Comparison of ENCODE assay signal across 11 mouse cellular contexts in genomic region chr10:81452947-81453288, GRCm38 (mm10). TPM values are rescaled to one million over a fixed set of nuclear protein-coding genes. Genes with fewer than 3 reads are reported as not detected.
DNase-seq lines count a peak whose midpoint lies in the region; ATAC-seq and TF ChIP-seq lines count a peak whose summit lies in the region.
"Had no signal": no experiment of that assay in that cellular context is flagged by ENCODE, and none has a peak within 500 bp of the region (broad histone marks: within the 10 kb centered on the region; RNA-seq: fewer than 3 reads in every experiment).

No protein-coding gene starts in this region.

- no peak overlapping the region for H3K9ac ChIP-seq in stomach, postnatal 0 days (ENCODE audit: low read length)
- H3K9ac ChIP-seq in intestine, embryonic 16.5 days (ENCODE audit: low read depth, low read length) = no peak overlapping the region
- H3K9ac ChIP-seq: forebrain, embryonic 15.5 days; liver, embryonic 13.5 days had no signal

- intact Hi-C loops in left cerebral cortex, postnatal 14 days (cut with DNase I) = loop anchor here (5.0 kb wide), 1 partner anchor 166 kb away; no protein-coding TSS in a partner anchor
- intact Hi-C loops in left cerebral cortex, postnatal 36 days (cut with DNase I) = loop anchor here (10.0 kb wide), 1 partner anchor 258 kb away; no protein-coding TSS in a partner anchor

- H3K27me3 ChIP-seq in stomach, postnatal 0 days (ENCODE audit: control insufficient read depth, insufficient read depth, low read length) = peaks cover 5% of the 10 kb centered on the region; the same call in 1 of the 2 replicates
- peaks cover 63% of the 10 kb centered on the region for H3K27me3 ChIP-seq in intestine, embryonic 16.5 days (replicated peaks; ENCODE audit: control insufficient read depth, insufficient read depth, low read length)

- TF ChIP-seq EP300 in stomach, postnatal 0 days (optimal IDR thresholded peaks at IDR 0.05) = no peak

- WGBS in stomach, postnatal 0 days = 3% methylated on average over 14 of the region's 14 CpGs
- 3% methylated on average over 14 of the region's 14 CpGs for WGBS in intestine, embryonic 16.5 days

- TF ChIP-seq CTCF in stomach, postnatal 0 days (IDR thresholded peaks at IDR 0.05; ENCODE audit: low read depth) = no peak

- no peak overlapping the region for H3K4me3 ChIP-seq in stomach, postnatal 0 days (ENCODE audit: low read depth, low read length)
- H3K4me3 ChIP-seq in intestine, embryonic 16.5 days (ENCODE audit: low read length) = no peak overlapping the region
- H3K4me3 ChIP-seq: forebrain, embryonic 15.5 days; liver, embryonic 13.5 days had no signal

- peak; percentile 28 to 37 for DNase-seq in adrenal gland, postnatal 36 days
- no peak for DNase-seq in adrenal gland, postnatal 25 days
- DNase-seq in left cerebral cortex, postnatal 14 days (ENCODE audit: low spot score in 2 of 2) = peak; percentile 5 to 7
- no peak for DNase-seq in left cerebral cortex, postnatal 36 days (ENCODE audit: low spot score in 2 of 2)
- DNase-seq in right cerebral cortex, postnatal 10 days (ENCODE audit: low spot score in 2 of 2) = peak; percentile 23 to 26
- DNase-seq in right cerebral cortex, postnatal 36 days (ENCODE audit: low spot score in 2 of 2) = no peak
- DNase-seq in stomach, postnatal 0 days (ENCODE audit: low spot score) = peak; percentile 21
- DNase-seq: liver, embryonic 13.5 days had no signal

- no peak overlapping the region for H3K4me2 ChIP-seq in stomach, postnatal 0 days (replicated peaks; ENCODE audit: low read depth)
- no peak overlapping the region for H3K4me2 ChIP-seq in intestine, embryonic 16.5 days (ENCODE audit: low read depth, low read length)
- H3K4me2 ChIP-seq: forebrain, embryonic 15.5 days; liver, embryonic 13.5 days had no signal

- no peaks in the 10 kb centered on the region for H3K4me1 ChIP-seq in stomach, postnatal 0 days (replicated peaks; ENCODE audit: control insufficient read depth, insufficient read depth)
- 0 out of 2 replicates have a peak, but pooled peaks cover 2% of the 10 kb centered on the region for H3K4me1 ChIP-seq in intestine, embryonic 16.5 days (ENCODE audit: control insufficient read depth, insufficient read depth, low read length)
- H3K4me1 ChIP-seq: forebrain, embryonic 15.5 days had no signal

- no peaks in the 10 kb centered on the region for H3K36me3 ChIP-seq in stomach, postnatal 0 days (ENCODE audit: control insufficient read depth, insufficient read depth, low read length)
- H3K36me3 ChIP-seq in intestine, embryonic 16.5 days (ENCODE audit: control insufficient read depth, insufficient read depth, low read length) = no peaks in the 10 kb centered on the region
- H3K36me3 ChIP-seq: forebrain, embryonic 15.5 days; liver, embryonic 13.5 days had no signal

- no peak for ATAC-seq in stomach, postnatal 0 days (ENCODE audit: low FRiP score, low TSS enrichment)
- ATAC-seq in intestine, embryonic 16.5 days = no peak
- ATAC-seq: forebrain, embryonic 15.5 days had no signal

- H3K27ac ChIP-seq in stomach, postnatal 0 days (replicated peaks) = no peak overlapping the region
- no peak overlapping the region for H3K27ac ChIP-seq in intestine, embryonic 16.5 days (ENCODE audit: low read length)
- H3K27ac ChIP-seq: forebrain, embryonic 15.5 days; liver, embryonic 13.5 days had no signal

- H3K9me3 ChIP-seq in stomach, postnatal 0 days (ENCODE audit: control insufficient read depth, low read length) = no peaks in the 10 kb centered on the region
- no peaks in the 10 kb centered on the region for H3K9me3 ChIP-seq in intestine, embryonic 16.5 days (ENCODE audit: control insufficient read depth, low read length)
- H3K9me3 ChIP-seq: forebrain, embryonic 15.5 days; liver, embryonic 13.5 days had no signal

RNA-seq across cellular contexts. Expression of gene Nfic, which starts 2.5 kb away (rescaled TPM):
- 100 to 1,000 TPM in 1 of 2 experiments, 10 to 100 TPM in 1; 93.2 to 114 TPM for total RNA-seq in adrenal gland, postnatal 36 days (2021)
- 100 and 129 TPM in 2 replicates for total RNA-seq in adrenal gland, postnatal 25 days (2021)
- 10 to 100 TPM; 67.0 to 69.8 TPM for total RNA-seq in left cerebral cortex, postnatal 14 days (2021)
- 10 to 100 TPM; 87.9 to 96.9 TPM for total RNA-seq in left cerebral cortex, postnatal 36 days (2021)
- 40.4 and 42.4 TPM in 2 replicates for polyA plus RNA-seq in stomach, postnatal 0 days (2015; fragmentation: Nextera tagmentation; extraction: Ambion mirVana)
- polyA plus RNA-seq in intestine, embryonic 16.5 days (2015; fragmentation: Nextera tagmentation; extraction: Ambion mirVana) = 49.8 and 55.8 TPM in 2 replicates

RNA-seq across cellular contexts. Expression of gene Celf5, which starts 29.6 kb away (rescaled TPM):
- 1 to 10 TPM in 1 of 2 experiments, under 1 TPM in 1; 0.20 to 1.2 TPM for total RNA-seq in adrenal gland, postnatal 36 days (2021)
- total RNA-seq in adrenal gland, postnatal 25 days (2021) = 0.43 and 1.2 TPM in 2 replicates
- total RNA-seq in left cerebral cortex, postnatal 14 days (2021) = 100 to 1,000 TPM; 280 to 299 TPM
- total RNA-seq in left cerebral cortex, postnatal 36 days (2021) = 100 to 1,000 TPM; 256 to 303 TPM
- polyA plus RNA-seq in stomach, postnatal 0 days (2015; fragmentation: Nextera tagmentation; extraction: Ambion mirVana) = 0.62 TPM in 2 replicates
- polyA plus RNA-seq in intestine, embryonic 16.5 days (2015; fragmentation: Nextera tagmentation; extraction: Ambion mirVana) = 1.4 and 1.5 TPM in 2 replicates
- total RNA-seq: gastrocnemius, postnatal 36 days had no signal

RNA-seq across cellular contexts. Expression of gene Ncln, which starts 43.3 kb away (rescaled TPM):
- 100 to 1,000 TPM; 123 to 125 TPM for total RNA-seq in adrenal gland, postnatal 36 days (2021)
- 120 and 128 TPM in 2 replicates for total RNA-seq in adrenal gland, postnatal 25 days (2021)
- total RNA-seq in left cerebral cortex, postnatal 14 days (2021) = 100 to 1,000 TPM in 1 of 2 experiments, 10 to 100 TPM in 1; 80.2 to 104 TPM
- 10 to 100 TPM; 74.9 to 88.8 TPM for total RNA-seq in left cerebral cortex, postnatal 36 days (2021)
- polyA plus RNA-seq in stomach, postnatal 0 days (2015; fragmentation: Nextera tagmentation; extraction: Ambion mirVana) = 37.0 and 38.3 TPM in 2 replicates
- 126 and 137 TPM in 2 replicates for polyA plus RNA-seq in intestine, embryonic 16.5 days (2015; fragmentation: Nextera tagmentation; extraction: Ambion mirVana)

RNA-seq across cellular contexts. Expression of gene S1pr4, which starts 47.0 kb away (rescaled TPM):
- total RNA-seq in adrenal gland, postnatal 36 days (2021) = 1 to 10 TPM; 1.1 to 1.2 TPM
- 0.85 and 1.4 TPM in 2 replicates for total RNA-seq in adrenal gland, postnatal 25 days (2021)
- under 1 TPM; 0.33 to 0.44 TPM for total RNA-seq in left cerebral cortex, postnatal 14 days (2021)
- total RNA-seq in left cerebral cortex, postnatal 36 days (2021) = under 1 TPM; 0.43 to 0.52 TPM
- 1.0 and 1.5 TPM in 2 replicates for polyA plus RNA-seq in stomach, postnatal 0 days (2015; fragmentation: Nextera tagmentation; extraction: Ambion mirVana)
- 0.86 and 0.99 TPM in 2 replicates for polyA plus RNA-seq in intestine, embryonic 16.5 days (2015; fragmentation: Nextera tagmentation; extraction: Ambion mirVana)

Comparison
In these comparisons a context has a peak if more than half of its experiments do, and no peak if none do; other contexts are left out.
1. DNase-seq: peak in adrenal gland, postnatal 36 days (2 of 2), left cerebral cortex, postnatal 14 days (2 of 2), right cerebral cortex, postnatal 10 days (2 of 2) and stomach, postnatal 0 days (single experiment); none in adrenal gland, postnatal 25 days (single experiment), left cerebral cortex, postnatal 36 days (0 of 2) and right cerebral cortex, postnatal 36 days (0 of 2).
2. RNA of gene Celf5, which starts 29.6 kb away (total RNA-seq): 256 to 303 TPM in left cerebral cortex, postnatal 36 days and 280 to 299 TPM in left cerebral cortex, postnatal 14 days; 0.43 to 1.2 TPM in adrenal gland, postnatal 25 days and 0.20 to 1.2 TPM in adrenal gland, postnatal 36 days; every median in the first group is over 100 times any median in the second.